Mouse (Mus musculus) thymus, postnatal 36 days (tissue): Measurements from ENCODE around the gene Syne2.

Source experiments
- DNase-seq, 2 experiments: peaks; one replicate each; pipeline ENCODE4 v3.0.0; 2022; ENCODE audit warnings: mixed read lengths in 2 of 2

Syne2 gene

GRCm38 (mm10) chr12:75833149-75833959 lies 15.4 kb downstream of the Syne2 start:
- DNase-seq = no peak

- no peak for DNase-seq
Observed at GRCm38 (mm10) chr12:75833960-75834729, 16.2 kb downstream of the Syne2 start.

- no peak for DNase-seq
Observed at GRCm38 (mm10) chr12:75836524-75836962, 18.6 kb downstream of the Syne2 start.

GRCm38 (mm10) chr12:75837462-75837861 lies 19.5 kb downstream of the Syne2 start:
- peak in 1 of 2 experiments; percentile 7 for DNase-seq

GRCm38 (mm10) chr12:75839083-75839736 lies 21.3 kb downstream of the Syne2 start:
- no peak for DNase-seq

GRCm38 (mm10) chr12:75841183-75841582 lies 23.2 kb downstream of the Syne2 start:
- no peak for DNase-seq

GRCm38 (mm10) chr12:75844311-75844710 lies 26.4 kb downstream of the Syne2 start:
- DNase-seq = no peak

- no peak for DNase-seq
Observed at GRCm38 (mm10) chr12:75845070-75845469, 27.1 kb downstream of the Syne2 start.

- no peak for DNase-seq
Observed at GRCm38 (mm10) chr12:75846513-75846912, 28.6 kb downstream of the Syne2 start.

- DNase-seq = no peak
Observed at GRCm38 (mm10) chr12:75850205-75850604, 32.3 kb downstream of the Syne2 start.

- no peak for DNase-seq
Observed at GRCm38 (mm10) chr12:75851481-75851880, 33.5 kb downstream of the Syne2 start.

- DNase-seq = no peak
Observed at GRCm38 (mm10) chr12:75852384-75852783, 34.5 kb downstream of the Syne2 start.

- DNase-seq = no peak
Observed at GRCm38 (mm10) chr12:75853559-75853958, 35.6 kb downstream of the Syne2 start.

GRCm38 (mm10) chr12:75855051-75855453 lies 37.1 kb downstream of the Syne2 start:
- no peak for DNase-seq

- DNase-seq = no peak
Observed at GRCm38 (mm10) chr12:75855621-75856020, 37.7 kb downstream of the Syne2 start.

GRCm38 (mm10) chr12:75856096-75856868 lies 38.3 kb downstream of the Syne2 start:
- DNase-seq = no peak

- no peak for DNase-seq
Observed at GRCm38 (mm10) chr12:75859936-75860335, 42.0 kb downstream of the Syne2 start.

GRCm38 (mm10) chr12:75860843-75861242 lies 42.9 kb downstream of the Syne2 start:
- no peak for DNase-seq

- DNase-seq = no peak
Observed at GRCm38 (mm10) chr12:75865166-75865565, 47.2 kb downstream of the Syne2 start.

- DNase-seq = no peak
Observed at GRCm38 (mm10) chr12:75866419-75867373, 48.8 kb downstream of the Syne2 start.

- DNase-seq = no peak
Observed at GRCm38 (mm10) chr12:75873546-75874235, 55.8 kb downstream of the Syne2 start.
